Mouse (Mus musculus): ENCODE results near the gene Gm12695.

Gm12695 gene

GRCm38 (mm10) chr4:96785086-96785485 lies at the start of gene Gm12695:
TSS of gene Gm12695 (minus strand) at chr4:96785186.
- DNase-seq = no peak

- no peak for DNase-seq
Measured at GRCm38 (mm10) chr4:96825540-96826045, 40.6 kb upstream of the Gm12695 start.

GRCm38 (mm10) chr4:96806824-96807808 lies 22.1 kb upstream of the Gm12695 start:
- no peak for DNase-seq

- DNase-seq = no peak
Measured at GRCm38 (mm10) chr4:96799380-96800157, 14.6 kb upstream of the Gm12695 start.

- no peak for DNase-seq
Measured at GRCm38 (mm10) chr4:96797583-96797982, 12.6 kb upstream of the Gm12695 start.

- no peak for DNase-seq
Measured at GRCm38 (mm10) chr4:96791301-96791700, 6.3 kb upstream of the Gm12695 start.

GRCm38 (mm10) chr4:96789905-96790304 lies 4.9 kb upstream of the Gm12695 start:
- no peak for DNase-seq

GRCm38 (mm10) chr4:96786610-96787009 lies 1.6 kb upstream of the Gm12695 start:
- DNase-seq = peak; percentile 13

GRCm38 (mm10) chr4:96772966-96773566 lies 11.9 kb downstream of the Gm12695 start:
- no peak for DNase-seq

GRCm38 (mm10) chr4:96766396-96766998 lies 18.5 kb downstream of the Gm12695 start:
- DNase-seq = no peak

- DNase-seq = no peak
Measured at GRCm38 (mm10) chr4:96751953-96752352, 33.0 kb downstream of the Gm12695 start.

- DNase-seq = no peak
Measured at GRCm38 (mm10) chr4:96740472-96740871, 44.5 kb downstream of the Gm12695 start.

- no peak for DNase-seq
Measured at GRCm38 (mm10) chr4:96729256-96729655, 55.7 kb downstream of the Gm12695 start.

GRCm38 (mm10) chr4:96728211-96728610 lies 56.8 kb downstream of the Gm12695 start:
- DNase-seq = no peak

GRCm38 (mm10) chr4:96725415-96726055 lies 59.5 kb downstream of the Gm12695 start:
- DNase-seq = no peak

- DNase-seq = no peak
Measured at GRCm38 (mm10) chr4:96722301-96722700, 62.7 kb downstream of the Gm12695 start.

GRCm38 (mm10) chr4:96718977-96719966 lies 65.7 kb downstream of the Gm12695 start:
- DNase-seq = no peak

- no peak for DNase-seq
Measured at GRCm38 (mm10) chr4:96718503-96718902, 66.5 kb downstream of the Gm12695 start.

- peak; percentile 6 for DNase-seq
Measured at GRCm38 (mm10) chr4:96705281-96705951, 79.6 kb downstream of the Gm12695 start.

GRCm38 (mm10) chr4:96698218-96698561 lies 86.8 kb downstream of the Gm12695 start:
- DNase-seq = no peak
